Mouse (Mus musculus) embryonic facial prominence, embryonic 14.5 days (tissue): ENCODE results near the gene Rhobtb3. TPM values are rescaled to one million over a fixed set of nuclear protein-coding genes. Genes with fewer than 3 reads are reported as not detected.

Experiments used
- ATAC-seq: fragments of 200-750 bp; cut with Nextera tagmentation; 2 replicates; pipeline ENCODE4 v1.8.0; 2017; ENCODE audit warnings: low read depth, moderate number of reproducible peaks, moderate TSS enrichment
- DNase-seq: peaks from one replicate; pipeline ENCODE4 v3.0.0-alpha.2; 2015; ENCODE audit warnings: low spot score
- H3K27ac ChIP-seq: fragments of 300-500 bp; sonication (generic); replicated peaks from 2 replicates; pipeline ENCODE4 v1.5.1; 2014; ENCODE audit warnings: low read depth, mild to moderate bottlenecking, low read length, moderate library complexity
- H3K27me3 ChIP-seq: fragments of 300-500 bp; sonication (generic); replicated peaks from 2 replicates; pipeline ENCODE4 v1.6.1; 2014; ENCODE audit warnings: low read length; ENCODE audit not compliant: control insufficient read depth, insufficient read depth
- H3K36me3 ChIP-seq: fragments of 300-500 bp; sonication (generic); 2 replicates; pipeline ENCODE4 v1.6.1; 2014; ENCODE audit warnings: low read length, mixed read lengths; ENCODE audit not compliant: control insufficient read depth, insufficient read depth
- H3K4me1 ChIP-seq: fragments of 300-500 bp; sonication (generic); 2 replicates; pipeline ENCODE4 v1.6.1; 2014; ENCODE audit warnings: antibody characterized with exemption, low read length; ENCODE audit not compliant: control insufficient read depth, insufficient read depth
- H3K4me2 ChIP-seq: fragments of 300-500 bp; sonication (generic); 2 replicates; pipeline ENCODE4 v1.6.1; 2014; ENCODE audit warnings: low read depth, mild to moderate bottlenecking, low read length, moderate library complexity, mixed read lengths
- H3K4me3 ChIP-seq: fragments of 300-500 bp; sonication (generic); 2 replicates; pipeline ENCODE4 v1.5.1; 2014; ENCODE audit warnings: low read depth, mild to moderate bottlenecking, low read length
- H3K9ac ChIP-seq: fragments of 300-500 bp; sonication (generic); 2 replicates; pipeline ENCODE4 v1.6.1; 2014; ENCODE audit warnings: low read depth, mild to moderate bottlenecking, low read length, moderate library complexity, mixed read lengths
- H3K9me3 ChIP-seq: fragments of 300-500 bp; sonication (generic); 2 replicates; pipeline ENCODE4 v1.6.1; 2016; ENCODE audit warnings: low read length; ENCODE audit not compliant: control insufficient read depth
- WGBS: fragments of 180-500 bp; shearing (Covaris S2); extraction: QIAGEN DNeasy Blood & Tissue Kit; methylation state at CpG from one replicate; pipeline ENCODE4 v1.1.7; 2014; 5-methylcytosine and 5-hydroxymethylcytosine counted together
- polyA plus RNA-seq: library from polyadenylated mRNA; unstranded; fragments of >200 nt; fragmentation: Nextera tagmentation; extraction: Ambion mirVana; gene quantifications from 2 replicates; pipeline ENCODE4 v1.2.1, GENCODE M21; 2014

Rhobtb3 gene
- polyA plus RNA-seq, 1 experiment from 2014 or later, result 43.0 TPM

- H3K4me3 ChIP-seq, result no peak overlapping the region
- no peak for ATAC-seq
- H3K4me2 ChIP-seq, result no peak overlapping the region
- 90% methylated on average over 6 of the region's 6 CpGs for WGBS
- no peaks in the 10 kb centered on the region for H3K27me3 ChIP-seq
- no peaks in the 10 kb centered on the region for H3K9me3 ChIP-seq
- no peak overlapping the region for H3K9ac ChIP-seq
- H3K36me3 ChIP-seq, result no peaks in the 10 kb centered on the region
- no peak for DNase-seq
- H3K27ac ChIP-seq, result no peak overlapping the region
- no peaks in the 10 kb centered on the region for H3K4me1 ChIP-seq
These were observed 96.7 kb downstream of the Rhobtb3 start for GRCm38 (mm10) chr13:75847027-75847426.

GRCm38 (mm10) chr13:75845519-75846166 is 98.1 kb downstream of the Rhobtb3 start:
- 51% methylated on average over 4 of the region's 4 CpGs for WGBS
- Histone ChIP-seq H3K27me3 (no peaks in the 10 kb centered on the region), H3K4me3 (no peak overlapping the region), H3K36me3 (no peaks in the 10 kb centered on the region), H3K9ac (no peak overlapping the region), H3K4me1 (peaks cover 8% of the 10 kb centered on the region; the same call in 1 of the 2 replicates), H3K9me3 (no peaks in the 10 kb centered on the region), H3K27ac (no peak overlapping the region), H3K4me2 (no peak overlapping the region)
- ATAC-seq (no peak), DNase-seq (no peak)

- Histone ChIP-seq H3K27me3 (no peaks in the 10 kb centered on the region), H3K4me1 (peaks cover 12% of the 10 kb centered on the region; the same call in 1 of the 2 replicates), H3K27ac (no peak overlapping the region), H3K36me3 (no peaks in the 10 kb centered on the region), H3K9ac (no peak overlapping the region), H3K4me3 (no peak overlapping the region), H3K4me2 (no peak overlapping the region), H3K9me3 (no peaks in the 10 kb centered on the region)
- no peak for DNase-seq
- 94% methylated on average over 2 of the region's 2 CpGs for WGBS
- no peak for ATAC-seq
These were observed 98.7 kb downstream of the Rhobtb3 start for GRCm38 (mm10) chr13:75844833-75845518.

GRCm38 (mm10) chr13:75843993-75844683 is 99.6 kb downstream of the Rhobtb3 start:
- ATAC-seq, result no peak

GRCm38 (mm10) chr13:75843331-75843730 is 100.4 kb downstream of the Rhobtb3 start:
- peaks cover 14% of the 10 kb centered on the region; the same call in 1 of the 2 replicates for H3K4me1 ChIP-seq
- DNase-seq (no peak), ATAC-seq (no peak)
- 94% methylated on average over 5 of the region's 5 CpGs for WGBS
- H3K4me2 ChIP-seq, result no peak overlapping the region
- no peak overlapping the region for H3K4me3 ChIP-seq
- no peaks in the 10 kb centered on the region for H3K36me3 ChIP-seq
- H3K9ac ChIP-seq, result no peak overlapping the region
- no peaks in the 10 kb centered on the region for H3K27me3 ChIP-seq
- H3K27ac ChIP-seq, result no peak overlapping the region
- no peaks in the 10 kb centered on the region for H3K9me3 ChIP-seq

More at GRCm38 (mm10) chr13:75843993-75844683, 99.6 kb downstream of the Rhobtb3 start:
- Histone ChIP-seq H3K9ac (no peak overlapping the region), H3K27me3 (no peaks in the 10 kb centered on the region), H3K4me3 (no peak overlapping the region), H3K36me3 (no peaks in the 10 kb centered on the region), H3K4me1 (peaks cover 14% of the 10 kb centered on the region; the same call in 1 of the 2 replicates), H3K27ac (no peak overlapping the region), H3K9me3 (no peaks in the 10 kb centered on the region), H3K4me2 (no peak overlapping the region)
- DNase-seq, result no peak
- 76% methylated on average over 8 of the region's 8 CpGs for WGBS

GRCm38 (mm10) chr13:75841950-75842349 is 101.8 kb downstream of the Rhobtb3 start:
- ATAC-seq (no peak), DNase-seq (no peak)
- Histone ChIP-seq H3K4me1 (peaks cover 14% of the 10 kb centered on the region; the same call in 1 of the 2 replicates), H3K27me3 (no peaks in the 10 kb centered on the region), H3K4me3 (no peak overlapping the region), H3K4me2 (no peak overlapping the region), H3K36me3 (no peaks in the 10 kb centered on the region), H3K9me3 (no peaks in the 10 kb centered on the region), H3K27ac (no peak overlapping the region), H3K9ac (no peak overlapping the region)
- WGBS, result 73% methylated on average over 3 of the region's 3 CpGs

GRCm38 (mm10) chr13:75840752-75841285 is 102.9 kb downstream of the Rhobtb3 start:
- peaks cover 14% of the 10 kb centered on the region; the same call in 1 of the 2 replicates for H3K4me1 ChIP-seq
- DNase-seq (no peak), ATAC-seq (no peak)

GRCm38 (mm10) chr13:75839719-75840481 is 103.8 kb downstream of the Rhobtb3 start, which contains the start of gene Glrx:
Gene Glrx (plus strand): TSS chr13:75839868.
- DNase-seq (peak; percentile 94), ATAC-seq (peak; percentile 94)
- H3K4me2 ChIP-seq, result peak within 1 kb of the TSS; percentile 61
- no peaks in the 10 kb centered on the region for H3K27me3 ChIP-seq
- H3K27ac ChIP-seq, result peak within 1 kb of the TSS; percentile 78
- peak within 1 kb of the TSS; percentile 50 for H3K4me3 ChIP-seq
- 0% methylated on average over 12 of the region's 12 CpGs for WGBS
- H3K9ac ChIP-seq, result peak within 1 kb of the TSS; percentile 58
- no peaks in the 10 kb centered on the region for H3K36me3 ChIP-seq
- H3K9me3 ChIP-seq, result no peaks in the 10 kb centered on the region
- H3K4me1 ChIP-seq, result peaks cover 14% of the 10 kb centered on the region; the same call in 1 of the 2 replicates

More at GRCm38 (mm10) chr13:75840752-75841285, 102.9 kb downstream of the Rhobtb3 start:
- H3K36me3 ChIP-seq, result no peaks in the 10 kb centered on the region
- H3K27ac ChIP-seq, result no peak overlapping the region
- peak overlapping the region; percentile 58 for H3K9ac ChIP-seq
- H3K4me2 ChIP-seq, result peak overlapping the region; percentile 61
- H3K27me3 ChIP-seq, result no peaks in the 10 kb centered on the region
- no peaks in the 10 kb centered on the region for H3K9me3 ChIP-seq
- peak overlapping the region; percentile 50 for H3K4me3 ChIP-seq
- WGBS, result 54% methylated on average over 6 of the region's 6 CpGs
